Mouse (Mus musculus) ZHBTc4 (cell line): ENCODE data around the gene Mcm8.

Experiments
- DNase-seq: peaks from one replicate; pipeline ENCODE4 v3.0.0-alpha.2; 2011; ENCODE audit warnings: low read depth, low spot score

The Mcm8 gene

GRCm38 (mm10) chr2:132873657-132874326, 57.9 kb downstream of the Mcm8 start:
- no peak for DNase-seq

GRCm38 (mm10) chr2:132876991-132877390, 61.0 kb downstream of the Mcm8 start:
- DNase-seq, result no peak

GRCm38 (mm10) chr2:132879261-132880044, 63.5 kb downstream of the Mcm8 start:
- DNase-seq, result peak; percentile 80

- peak; percentile 94 for DNase-seq
Observed at GRCm38 (mm10) chr2:132880844-132881645, 65.1 kb downstream of the Mcm8 start, which contains the start of gene Lrrn4. Lrrn4 (minus strand) TSS chr2:132880891.

GRCm38 (mm10) chr2:132884303-132884967, 68.5 kb downstream of the Mcm8 start:
- DNase-seq, result no peak

- DNase-seq, result no peak
Observed at GRCm38 (mm10) chr2:132885312-132885711, 69.4 kb downstream of the Mcm8 start.
